Mouse (Mus musculus): ENCODE data around the gene Mcoln1.

DNA sequence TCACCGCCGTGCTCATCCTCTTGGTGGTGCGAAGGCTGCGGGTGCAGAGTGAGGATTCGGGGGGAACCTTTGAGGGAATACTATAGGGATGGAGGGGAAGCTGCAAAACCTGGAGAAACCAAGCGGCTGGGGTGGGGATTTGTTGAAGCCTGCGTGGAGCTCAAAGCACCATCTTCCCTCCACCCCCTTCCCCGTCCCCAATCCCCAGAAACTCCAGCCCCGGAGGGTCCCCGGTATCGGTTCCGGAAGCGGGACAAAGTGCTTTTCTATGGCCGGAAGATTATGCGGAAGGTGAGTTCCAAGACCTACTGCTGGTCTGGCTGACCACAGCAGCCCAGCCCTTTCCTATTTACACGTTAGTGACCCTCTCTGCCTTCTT, 16.8 kb downstream of the Mcoln1 start:
- TF ChIP-seq CTCF (IDR thresholded peaks at IDR 0.05; ENCODE audit: insufficient read depth, low read length) = no peak
- TF ChIP-seq POLR2A (IDR thresholded peaks at IDR 0.05; ENCODE audit: borderline replicate concordance, extremely low read depth, low read depth, low read length) = no peak
